Comparison of ENCODE assay signal across 7 mouse cellular contexts in genomic region chr5:149440180-149440573, GRCm38 (mm10). TPM values are rescaled to one million over a fixed set of nuclear protein-coding genes. Genes with fewer than 3 reads are reported as not detected.
A peak's percentile ranks its signal among the peaks of the same experiment; 100 is the strongest.
DNase-seq lines count a peak whose midpoint lies in the region; ATAC-seq and TF ChIP-seq lines count a peak whose summit lies in the region.

No protein-coding gene starts in this region.

- peak overlapping the region; percentile 94 for H3K27ac ChIP-seq in hindbrain, postnatal 0 days
- H3K27ac ChIP-seq in limb, embryonic 10.5 days = peak overlapping the region; percentile 83
- peak overlapping the region; percentile 96 for H3K27ac ChIP-seq in midbrain, embryonic 15.5 days
- H3K27ac ChIP-seq in stomach, embryonic 16.5 days (ENCODE audit: low read length) = peak overlapping the region; percentile 92

- no peaks in the 10 kb centered on the region for H3K36me3 ChIP-seq in hindbrain, postnatal 0 days (ENCODE audit: insufficient read depth, low read length)
- no peaks in the 10 kb centered on the region for H3K36me3 ChIP-seq in limb, embryonic 10.5 days
- H3K36me3 ChIP-seq in midbrain, embryonic 15.5 days (replicated peaks) = no peaks in the 10 kb centered on the region
- H3K36me3 ChIP-seq in stomach, embryonic 16.5 days (ENCODE audit: control insufficient read depth, insufficient read depth, low read length) = no peaks in the 10 kb centered on the region

- DNase-seq in adipocyte (ENCODE audit: low spot score) = peak; percentile 52
- DNase-seq in cerebellum, postnatal 36 days = peak; percentile 97
- peak; percentile 36 for DNase-seq in gastrocnemius, adult 18-20 months (ENCODE audit: low spot score)
- peak; percentile 94 for DNase-seq in hindbrain, postnatal 0 days (ENCODE audit: low spot score)
- DNase-seq in limb, embryonic 10.5 days (ENCODE audit: low spot score) = peak; percentile 73

- H3K27me3 ChIP-seq in hindbrain, postnatal 0 days (ENCODE audit: insufficient read depth, low read length) = no peaks in the 10 kb centered on the region
- H3K27me3 ChIP-seq in limb, embryonic 10.5 days (ENCODE audit: low read depth, poor library complexity, severe bottlenecking) = no peaks in the 10 kb centered on the region
- no peaks in the 10 kb centered on the region for H3K27me3 ChIP-seq in midbrain, embryonic 15.5 days (replicated peaks)
- no peaks in the 10 kb centered on the region for H3K27me3 ChIP-seq in stomach, embryonic 16.5 days (ENCODE audit: control insufficient read depth, insufficient read depth, low read length)

- WGBS in hindbrain, postnatal 0 days = under 1% methylated on average over 18 of the region's 18 CpGs
- 1% methylated on average over 18 of the region's 18 CpGs for WGBS in limb, embryonic 10.5 days
- WGBS in midbrain, embryonic 15.5 days = under 1% methylated on average over 18 of the region's 18 CpGs
- WGBS in stomach, embryonic 16.5 days = under 1% methylated on average over 18 of the region's 18 CpGs

- peak overlapping the region; percentile 62 for H3K9ac ChIP-seq in hindbrain, postnatal 0 days (replicated peaks; ENCODE audit: low read length)
- peak overlapping the region; percentile 56 for H3K9ac ChIP-seq in midbrain, embryonic 15.5 days
- peak overlapping the region; percentile 67 for H3K9ac ChIP-seq in stomach, embryonic 16.5 days (ENCODE audit: low read length)

- H3K4me1 ChIP-seq in hindbrain, postnatal 0 days (ENCODE audit: insufficient read depth, low read length) = peaks cover 18% of the 10 kb centered on the region; the same call in 1 of the 2 replicates
- peaks cover 49% of the 10 kb centered on the region for H3K4me1 ChIP-seq in limb, embryonic 10.5 days
- H3K4me1 ChIP-seq in midbrain, embryonic 15.5 days = peaks cover 39% of the 10 kb centered on the region
- peaks cover 25% of the 10 kb centered on the region for H3K4me1 ChIP-seq in stomach, embryonic 16.5 days (ENCODE audit: control insufficient read depth, insufficient read depth, low read length)

- peak overlapping the region; percentile 67 for H3K4me2 ChIP-seq in hindbrain, postnatal 0 days (ENCODE audit: low read depth, low read length)
- H3K4me2 ChIP-seq in midbrain, embryonic 15.5 days = peak overlapping the region; percentile 77
- peak overlapping the region; percentile 92 for H3K4me2 ChIP-seq in stomach, embryonic 16.5 days (ENCODE audit: low read depth, low read length)

- no peak for TF ChIP-seq CTCF in hindbrain, postnatal 0 days (IDR thresholded peaks at IDR 0.05; ENCODE audit: low read depth)

- peak overlapping the region; percentile 36 for H3K4me3 ChIP-seq in hindbrain, postnatal 0 days (ENCODE audit: low read length)
- H3K4me3 ChIP-seq in limb, embryonic 10.5 days = peak overlapping the region; percentile 59
- peak overlapping the region; percentile 40 for H3K4me3 ChIP-seq in midbrain, embryonic 15.5 days
- peak overlapping the region; percentile 48 for H3K4me3 ChIP-seq in stomach, embryonic 16.5 days (replicated peaks; ENCODE audit: low read length)

- ATAC-seq in hindbrain, postnatal 0 days = peak; percentile 88
- peak; percentile 87 for ATAC-seq in midbrain, embryonic 15.5 days (replicated peaks)
- peak; percentile 80 for ATAC-seq in stomach, embryonic 16.5 days (ENCODE audit: insufficient read depth, low FRiP score)

- H3K9me3 ChIP-seq in hindbrain, postnatal 0 days (ENCODE audit: low read length) = no peaks in the 10 kb centered on the region
- no peaks in the 10 kb centered on the region for H3K9me3 ChIP-seq in limb, embryonic 10.5 days (replicated peaks)
- H3K9me3 ChIP-seq in midbrain, embryonic 15.5 days = no peaks in the 10 kb centered on the region
- H3K9me3 ChIP-seq in stomach, embryonic 16.5 days (replicated peaks; ENCODE audit: control insufficient read depth, low read length) = no peaks in the 10 kb centered on the region

RNA-seq across cellular contexts. Expression of gene Tex26, which starts 0.7 kb away (rescaled TPM):
- total RNA-seq in gastrocnemius, adult 18-20 months (2021) = not detected
- total RNA-seq in hindbrain, postnatal 0 days (2014; rRNA removed) = 0.31 and 0.50 TPM in 2 replicates
- 1.0 and 1.6 TPM in 2 replicates for polyA plus RNA-seq in hindbrain, postnatal 0 days (2015; fragmentation: Nextera tagmentation; extraction: Ambion mirVana)
- 0.15 and 0.30 TPM in 2 replicates for polyA plus RNA-seq in limb, embryonic 10.5 days (2016; fragmentation: Nextera tagmentation; extraction: Ambion mirVana)
- 0.92 and 1.1 TPM in 2 replicates for polyA plus RNA-seq in midbrain, embryonic 15.5 days (2015; fragmentation: Nextera tagmentation; extraction: Ambion mirVana)
- 0.54 and 0.59 TPM in 2 replicates for polyA plus RNA-seq in stomach, embryonic 16.5 days (2015; fragmentation: Nextera tagmentation; extraction: Ambion mirVana)

RNA-seq across cellular contexts. Expression of gene Medag, which starts 28.6 kb away (rescaled TPM):
- total RNA-seq in gastrocnemius, adult 18-20 months (2021) = 10 to 100 TPM in 1 of 2 experiments, 1 to 10 TPM in 1; 9.5 to 15.6 TPM
- total RNA-seq in hindbrain, postnatal 0 days (2014; rRNA removed) = 9.3 and 11.3 TPM in 2 replicates
- polyA plus RNA-seq in hindbrain, postnatal 0 days (2015; fragmentation: Nextera tagmentation; extraction: Ambion mirVana) = 8.3 and 9.1 TPM in 2 replicates
- 0.26 and 0.33 TPM in 2 replicates for polyA plus RNA-seq in limb, embryonic 10.5 days (2016; fragmentation: Nextera tagmentation; extraction: Ambion mirVana)
- polyA plus RNA-seq in midbrain, embryonic 15.5 days (2015; fragmentation: Nextera tagmentation; extraction: Ambion mirVana) = 2.6 and 2.7 TPM in 2 replicates
- polyA plus RNA-seq in stomach, embryonic 16.5 days (2015; fragmentation: Nextera tagmentation; extraction: Ambion mirVana) = 4.0 and 4.4 TPM in 2 replicates

Comparison
In these comparisons a context has a peak if more than half of its experiments do, and no peak if none do; other contexts are left out.
1. Peak in every context shown above with its lines: DNase-seq, ATAC-seq, H3K4me3 ChIP-seq and H3K27ac ChIP-seq.
2. DNase-seq: peak in every context shown above with its lines; median percentile 97 in cerebellum, postnatal 36 days; 94 in hindbrain, postnatal 0 days; 73 in limb, embryonic 10.5 days; 52 in adipocyte; 36 in gastrocnemius, adult 18-20 months.